Mouse (Mus musculus): ENCODE results near the gene Dnajc7. TPM values are rescaled to one million over a fixed set of nuclear protein-coding genes. Genes with fewer than 3 reads are reported as not detected.

Gene Dnajc7
- polyA plus RNA-seq, 1 experiment from 2014 or later: 96.1 TPM

DNA sequence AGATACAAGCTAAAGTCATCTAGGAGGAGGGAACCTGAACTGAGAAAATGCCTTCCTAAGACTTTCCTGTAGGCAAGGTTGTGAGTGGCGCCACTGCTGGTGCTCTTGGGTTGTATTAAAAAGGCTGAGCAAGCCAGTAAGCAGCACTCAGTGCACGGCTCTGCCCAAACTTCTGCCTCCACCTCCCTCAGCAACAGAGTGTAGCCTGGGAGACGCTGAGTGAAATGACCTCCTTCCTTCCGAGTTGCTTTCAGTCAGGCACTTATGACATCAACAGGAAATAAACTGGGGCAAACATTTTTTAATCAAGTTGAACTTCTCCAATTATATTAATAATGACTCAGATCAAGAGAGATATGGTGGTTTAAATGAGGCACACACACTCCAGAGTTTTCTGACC lies 11.2 kb downstream of the Dnajc7 start:
- Histone ChIP-seq H3K27ac (ENCODE audit: low read depth, low read length) (no peak overlapping the region), H3K4me3 (ENCODE audit: low read depth, low read length) (no peak overlapping the region), H3K4me1 (ENCODE audit: control insufficient read depth, insufficient read depth, low read length) (0 out of 2 replicates have a peak, but pooled peaks cover 2% of the 10 kb centered on the region), H3K9me3 (ENCODE audit: control insufficient read depth, low read length) (no peaks in the 10 kb centered on the region), H3K4me2 (no peak overlapping the region), H3K27me3 (ENCODE audit: control insufficient read depth, insufficient read depth, low read length) (no peaks in the 10 kb centered on the region), H3K9ac (ENCODE audit: low read length) (no peak overlapping the region), H3K36me3 (ENCODE audit: control insufficient read depth, insufficient read depth, low read length) (no peaks in the 10 kb centered on the region; the same call in 1 of the 2 replicates)
- ATAC-seq (ENCODE audit: low FRiP score) (no peak), DNase-seq (ENCODE audit: low spot score, missing footprints) (no peak)
- 86% methylated on average over 4 of the region's 4 CpGs for WGBS

GRCm38 (mm10) chr11:100607121-100607520 lies 12.8 kb downstream of the Dnajc7 start:
- Histone ChIP-seq H3K27me3 (ENCODE audit: control insufficient read depth, insufficient read depth, low read length) (no peaks in the 10 kb centered on the region), H3K9me3 (ENCODE audit: control insufficient read depth, low read length) (no peaks in the 10 kb centered on the region), H3K9ac (ENCODE audit: low read length) (no peak overlapping the region), H3K4me3 (ENCODE audit: low read depth, low read length) (no peak overlapping the region), H3K4me2 (no peak overlapping the region), H3K27ac (ENCODE audit: low read depth, low read length) (no peak overlapping the region), H3K36me3 (ENCODE audit: control insufficient read depth, insufficient read depth, low read length) (no peaks in the 10 kb centered on the region; the same call in 1 of the 2 replicates), H3K4me1 (ENCODE audit: control insufficient read depth, insufficient read depth, low read length) (0 out of 2 replicates have a peak, but pooled peaks cover 2% of the 10 kb centered on the region)
- 91% methylated on average over 6 of the region's 6 CpGs for WGBS
- no peak for DNase-seq (ENCODE audit: low spot score, missing footprints)
- no peak for ATAC-seq (ENCODE audit: low FRiP score)

DNA sequence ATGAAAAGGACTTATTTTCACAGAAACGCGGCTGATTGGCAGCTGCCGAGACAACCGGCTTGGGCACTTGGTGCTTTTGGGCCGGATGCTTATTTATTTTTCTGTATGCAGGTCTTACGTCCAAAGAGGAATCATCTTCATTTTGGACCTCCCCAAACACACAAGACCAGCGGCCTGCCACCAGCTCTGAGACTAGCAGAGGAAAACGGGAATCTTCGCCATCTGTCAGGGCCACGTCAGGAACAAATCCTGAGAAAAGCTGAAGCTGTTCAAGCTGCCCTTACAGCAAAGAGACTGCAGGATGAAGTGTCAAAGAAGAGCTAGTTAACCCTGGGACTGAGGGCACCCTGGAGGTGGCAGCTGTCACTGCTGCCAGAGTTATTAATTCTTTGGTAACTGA lies 14.5 kb downstream of the Dnajc7 start:
- no peak overlapping the region for H3K9ac ChIP-seq (ENCODE audit: low read length)
- 89% methylated on average over 10 of the region's 10 CpGs for WGBS
- no peak overlapping the region for H3K27ac ChIP-seq (ENCODE audit: low read depth, low read length)

GRCm38 (mm10) chr11:100604321-100605005 lies 15.5 kb downstream of the Dnajc7 start:
- 81% methylated on average over 4 of the region's 4 CpGs for WGBS
- Histone ChIP-seq H3K9me3 (ENCODE audit: control insufficient read depth, low read length) (no peaks in the 10 kb centered on the region), H3K27ac (ENCODE audit: low read depth, low read length) (no peak overlapping the region; the same call in 1 of the 2 replicates), H3K4me2 (no peak overlapping the region), H3K4me1 (ENCODE audit: control insufficient read depth, insufficient read depth, low read length) (0 out of 2 replicates have a peak, but pooled peaks cover 2% of the 10 kb centered on the region), H3K27me3 (ENCODE audit: control insufficient read depth, insufficient read depth, low read length) (no peaks in the 10 kb centered on the region), H3K36me3 (ENCODE audit: control insufficient read depth, insufficient read depth, low read length) (peaks cover 5% of the 10 kb centered on the region), H3K4me3 (ENCODE audit: low read depth, low read length) (no peak overlapping the region), H3K9ac (ENCODE audit: low read length) (no peak overlapping the region)
- ATAC-seq (ENCODE audit: low FRiP score) (no peak), DNase-seq (ENCODE audit: low spot score, missing footprints) (no peak)

More for the DNA sequence above, 14.5 kb downstream of the Dnajc7 start:
- Histone ChIP-seq H3K36me3 (ENCODE audit: control insufficient read depth, insufficient read depth, low read length) (peaks cover 2% of the 10 kb centered on the region; the same call in 1 of the 2 replicates), H3K4me2 (no peak overlapping the region), H3K4me3 (ENCODE audit: low read depth, low read length) (no peak overlapping the region), H3K9me3 (ENCODE audit: control insufficient read depth, low read length) (no peaks in the 10 kb centered on the region), H3K27me3 (ENCODE audit: control insufficient read depth, insufficient read depth, low read length) (no peaks in the 10 kb centered on the region), H3K4me1 (ENCODE audit: control insufficient read depth, insufficient read depth, low read length) (0 out of 2 replicates have a peak, but pooled peaks cover 2% of the 10 kb centered on the region)
- ATAC-seq (ENCODE audit: low FRiP score) (no peak), DNase-seq (ENCODE audit: low spot score, missing footprints) (no peak)

- H3K4me2 ChIP-seq: no peak overlapping the region
- 0 out of 2 replicates have a peak, but pooled peaks cover 2% of the 10 kb centered on the region for H3K4me1 ChIP-seq (ENCODE audit: control insufficient read depth, insufficient read depth, low read length)
- H3K36me3 ChIP-seq (ENCODE audit: control insufficient read depth, insufficient read depth, low read length): peaks cover 5% of the 10 kb centered on the region
- no peak overlapping the region for H3K9ac ChIP-seq (ENCODE audit: low read length)
- DNase-seq (ENCODE audit: low spot score, missing footprints) (no peak), ATAC-seq (ENCODE audit: low FRiP score) (no peak)
- no peaks in the 10 kb centered on the region for H3K9me3 ChIP-seq (ENCODE audit: control insufficient read depth, low read length)
- H3K4me3 ChIP-seq (ENCODE audit: low read depth, low read length): no peak overlapping the region
- no peaks in the 10 kb centered on the region for H3K27me3 ChIP-seq (ENCODE audit: control insufficient read depth, insufficient read depth, low read length)
- H3K27ac ChIP-seq (ENCODE audit: low read depth, low read length): no peak overlapping the region
- 85% methylated on average over 8 of the region's 8 CpGs for WGBS
Observed at GRCm38 (mm10) chr11:100603813-100604212, 16.2 kb downstream of the Dnajc7 start.

GRCm38 (mm10) chr11:100603155-100603554 lies 16.8 kb downstream of the Dnajc7 start:
- Histone ChIP-seq H3K9ac (ENCODE audit: low read length) (no peak overlapping the region), H3K4me1 (ENCODE audit: control insufficient read depth, insufficient read depth, low read length) (0 out of 2 replicates have a peak, but pooled peaks cover 2% of the 10 kb centered on the region), H3K27me3 (ENCODE audit: control insufficient read depth, insufficient read depth, low read length) (no peaks in the 10 kb centered on the region), H3K4me2 (no peak overlapping the region), H3K27ac (ENCODE audit: low read depth, low read length) (no peak overlapping the region), H3K36me3 (ENCODE audit: control insufficient read depth, insufficient read depth, low read length) (peaks cover 8% of the 10 kb centered on the region), H3K9me3 (ENCODE audit: control insufficient read depth, low read length) (no peaks in the 10 kb centered on the region), H3K4me3 (ENCODE audit: low read depth, low read length) (no peak overlapping the region)
- 91% methylated on average over 9 of the region's 9 CpGs for WGBS
- DNase-seq (ENCODE audit: low spot score, missing footprints) (no peak), ATAC-seq (ENCODE audit: low FRiP score) (no peak)

- no peak for DNase-seq (ENCODE audit: low spot score, missing footprints)
- Histone ChIP-seq H3K9ac (ENCODE audit: low read length) (no peak overlapping the region), H3K36me3 (ENCODE audit: control insufficient read depth, insufficient read depth, low read length) (peaks cover 23% of the 10 kb centered on the region), H3K4me1 (ENCODE audit: control insufficient read depth, insufficient read depth, low read length) (0 out of 2 replicates have a peak, but pooled peaks cover 2% of the 10 kb centered on the region), H3K4me2 (no peak overlapping the region), H3K27ac (ENCODE audit: low read depth, low read length) (no peak overlapping the region), H3K9me3 (ENCODE audit: control insufficient read depth, low read length) (no peaks in the 10 kb centered on the region), H3K4me3 (ENCODE audit: low read depth, low read length) (no peak overlapping the region), H3K27me3 (ENCODE audit: control insufficient read depth, insufficient read depth, low read length) (no peaks in the 10 kb centered on the region)
- 96% methylated on average over 3 of the region's 3 CpGs for WGBS
- ATAC-seq (ENCODE audit: low FRiP score): no peak
Observed at GRCm38 (mm10) chr11:100601372-100601771, 18.6 kb downstream of the Dnajc7 start.

DNA sequence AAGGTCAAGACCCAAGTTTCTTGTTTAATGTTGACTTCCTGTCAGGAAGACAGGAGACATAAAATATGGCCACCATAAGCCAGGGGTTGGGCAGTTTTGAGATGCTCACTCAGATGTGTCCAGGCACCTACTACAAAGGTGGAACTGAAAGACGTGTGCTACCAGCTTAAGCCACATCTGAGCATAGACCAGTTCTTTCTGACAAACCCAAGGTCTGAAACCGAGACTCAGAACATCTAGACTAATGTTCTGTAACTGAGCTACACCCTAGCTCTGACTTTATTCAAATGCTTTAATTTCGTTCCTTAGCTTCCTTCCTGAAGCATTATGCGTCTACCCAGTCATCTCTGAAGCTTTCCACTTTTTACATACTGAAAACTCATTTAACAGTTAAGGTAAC lies 21.9 kb downstream of the Dnajc7 start:
- ATAC-seq (ENCODE audit: low FRiP score): no peak
- no peak overlapping the region for H3K4me2 ChIP-seq
- H3K9ac ChIP-seq (ENCODE audit: low read length): no peak overlapping the region
- no peak overlapping the region for H3K27ac ChIP-seq (ENCODE audit: low read depth, low read length)
- H3K36me3 ChIP-seq (ENCODE audit: control insufficient read depth, insufficient read depth, low read length): peaks cover 28% of the 10 kb centered on the region
- no peaks in the 10 kb centered on the region for H3K4me1 ChIP-seq (ENCODE audit: control insufficient read depth, insufficient read depth, low read length)
- H3K27me3 ChIP-seq (ENCODE audit: control insufficient read depth, insufficient read depth, low read length): no peaks in the 10 kb centered on the region
- 94% methylated on average over 4 of the region's 4 CpGs for WGBS
- H3K4me3 ChIP-seq (ENCODE audit: low read depth, low read length): no peak overlapping the region
- no peaks in the 10 kb centered on the region for H3K9me3 ChIP-seq (ENCODE audit: control insufficient read depth, low read length)
- DNase-seq (ENCODE audit: low spot score, missing footprints): no peak

DNA sequence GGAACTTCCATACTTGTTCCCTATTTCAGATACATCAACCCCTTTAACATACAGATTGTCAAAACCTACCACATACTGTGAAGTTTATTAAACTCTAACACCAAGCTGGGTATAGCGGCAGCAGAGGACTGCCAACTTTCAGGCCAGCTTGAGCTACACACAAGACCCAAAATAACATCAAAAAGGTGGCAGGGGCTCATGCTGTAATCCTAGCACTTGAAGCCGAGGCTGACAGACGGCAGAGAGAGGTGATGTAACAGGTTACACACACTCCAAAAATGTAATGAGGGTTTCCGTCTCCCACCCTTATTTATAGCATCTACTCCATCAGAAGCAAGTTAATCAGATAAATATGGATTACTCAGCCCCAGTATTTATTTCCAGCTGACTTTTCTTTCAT lies 24.4 kb downstream of the Dnajc7 start:
- no peak overlapping the region for H3K9ac ChIP-seq (ENCODE audit: low read length)
- H3K36me3 ChIP-seq (ENCODE audit: control insufficient read depth, insufficient read depth, low read length): peaks cover 41% of the 10 kb centered on the region
- H3K9me3 ChIP-seq (ENCODE audit: control insufficient read depth, low read length): no peaks in the 10 kb centered on the region
- no peaks in the 10 kb centered on the region for H3K4me1 ChIP-seq (ENCODE audit: control insufficient read depth, insufficient read depth, low read length)
- 83% methylated on average over 4 of the region's 4 CpGs for WGBS
- H3K4me3 ChIP-seq (ENCODE audit: low read depth, low read length): no peak overlapping the region
- no peak for DNase-seq (ENCODE audit: low spot score, missing footprints)
- H3K4me2 ChIP-seq: no peak overlapping the region
- ATAC-seq (ENCODE audit: low FRiP score): no peak
- H3K27me3 ChIP-seq (ENCODE audit: control insufficient read depth, insufficient read depth, low read length): no peaks in the 10 kb centered on the region
- no peak overlapping the region for H3K27ac ChIP-seq (ENCODE audit: low read depth, low read length)
